Mouse (Mus musculus) heart, adult 2 months (tissue): ENCODE data around the gene Pde6h. TPM values are rescaled to one million over a fixed set of nuclear protein-coding genes. Genes with fewer than 3 reads are reported as not detected.
A peak's percentile ranks its signal among the peaks of the same experiment; 100 is the strongest.

Experiments
- DNase-seq, 2 experiments: peaks; one replicate each; pipeline ENCODE4 v3.0.0; 2021
- H3K27ac ChIP-seq: fragments of 200-600 bp; 2 replicates; pipeline ENCODE4 v1.8.1; 2022
- H3K27me3 ChIP-seq: fragments of 200-500 bp; 2 replicates; pipeline ENCODE4 v1.6.1; 2012; ENCODE audit warnings: mild to moderate bottlenecking, low read length, inconsistent platforms, mixed read lengths; ENCODE audit not compliant: control insufficient read depth, insufficient read depth
- H3K36me3 ChIP-seq: fragments of 200-500 bp; 2 replicates; pipeline ENCODE4 v1.6.1; 2012; ENCODE audit warnings: low read length, inconsistent platforms; ENCODE audit not compliant: control insufficient read depth, insufficient read depth
- H3K4me1 ChIP-seq: fragments of 200-500 bp; 2 replicates; pipeline ENCODE4 v1.6.1; 2011; ENCODE audit warnings: low read length; ENCODE audit not compliant: control insufficient read depth, insufficient read depth
- H3K4me3 ChIP-seq: fragments of 200-600 bp; 2 replicates; pipeline ENCODE4 v1.8.1; 2022
- H3K79me2 ChIP-seq: fragments of 200-500 bp; replicated peaks from 2 replicates; pipeline ENCODE4 v1.6.1; 2012; ENCODE audit warnings: mild to moderate bottlenecking, inconsistent platforms, low read length, moderate library complexity, mixed read lengths; ENCODE audit not compliant: control insufficient read depth, insufficient read depth
- H3K9ac ChIP-seq: fragments of 200-500 bp; 2 replicates; pipeline ENCODE4 v1.6.1; 2012; ENCODE audit warnings: low read depth, mild to moderate bottlenecking, control low read depth, inconsistent platforms, low read length, mixed read lengths
- CTCF ChIP-seq: fragments of 200-600 bp; IDR thresholded peaks from 2 replicates; pipeline ENCODE4 v1.8.1; 2022; ENCODE audit warnings: antibody characterized with exemption, mild to moderate bottlenecking, moderate library complexity
- EP300 ChIP-seq: fragments of 200-500 bp; IDR thresholded peaks from 2 replicates; pipeline ENCODE4 v1.6.1; 2011; ENCODE audit warnings: low read depth, low read length, control low read depth; ENCODE audit not compliant: insufficient read depth
- POLR2A ChIP-seq: fragments of 200-500 bp; IDR thresholded peaks from 2 replicates; pipeline ENCODE4 v1.6.1; 2011; ENCODE audit warnings: mild to moderate bottlenecking, low read depth, low read length, control low read depth; ENCODE audit not compliant: insufficient read depth
- WGBS: fragments of 180-500 bp; shearing (Covaris S2); methylation state at CpG from one replicate; pipeline ENCODE4 v1.1.7; 2018; 5-methylcytosine and 5-hydroxymethylcytosine counted together
- intact Hi-C: fragments of 180-260 bp; cut with DNase I; formaldehyde crosslinking; loops from one replicate; pipeline ENCODE4 v1.15.1; 2025
- polyA plus RNA-seq: library from polyadenylated mRNA; depleted of rRNA; stranded (reverse); fragments of >200 nt; gene quantifications from 2 replicates; pipeline ENCODE4 v1.2.3, GENCODE M21; 2012
- total RNA-seq, 2 experiments: library from RNA; stranded (reverse); gene quantifications; 2 replicates each; pipeline ENCODE4 v1.2.3; 2021

Pde6h gene
- total and polyA plus RNA-seq, 3 experiments: 0.04 to 0.30 TPM; not detected in 1

DNA sequence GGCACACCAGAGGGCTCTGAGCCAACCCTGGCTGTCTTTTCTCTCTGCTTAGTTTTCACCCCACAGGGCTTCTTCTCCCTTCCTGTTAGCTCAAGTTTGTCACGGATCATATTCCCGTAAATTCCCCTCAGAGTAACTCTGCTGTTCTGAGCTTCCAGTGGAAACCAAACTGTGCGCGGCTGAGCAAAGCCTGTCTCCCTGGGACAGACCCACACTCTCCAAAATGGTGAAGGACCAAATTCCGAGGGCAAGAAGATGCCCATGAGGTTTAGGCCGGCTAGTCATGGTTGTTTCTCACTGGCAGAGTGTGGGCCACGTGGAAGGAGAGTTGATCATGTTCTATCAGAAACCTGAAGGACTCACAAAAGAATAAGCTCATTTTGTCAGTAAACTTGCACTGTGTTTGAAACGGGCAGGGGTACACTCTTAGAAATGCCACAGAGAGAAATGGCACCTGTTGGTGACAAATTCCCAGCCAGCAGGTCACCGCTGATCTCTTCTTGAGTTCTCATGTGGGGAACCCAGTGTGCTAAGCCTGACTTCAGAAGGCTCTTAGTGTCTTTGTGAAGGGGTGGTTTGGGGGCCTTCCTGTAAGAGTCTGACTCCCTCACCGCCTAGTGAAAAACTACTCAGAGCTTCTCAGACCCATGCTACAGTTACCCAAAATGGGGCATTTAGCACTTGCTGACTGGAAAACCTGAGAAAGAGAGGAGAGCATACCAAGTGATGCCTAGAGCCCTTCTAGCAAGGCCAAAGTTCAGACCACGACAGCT, 16.7 kb downstream of the Pde6h start:
- H3K9ac ChIP-seq: peak overlapping the region; percentile 62

DNA sequence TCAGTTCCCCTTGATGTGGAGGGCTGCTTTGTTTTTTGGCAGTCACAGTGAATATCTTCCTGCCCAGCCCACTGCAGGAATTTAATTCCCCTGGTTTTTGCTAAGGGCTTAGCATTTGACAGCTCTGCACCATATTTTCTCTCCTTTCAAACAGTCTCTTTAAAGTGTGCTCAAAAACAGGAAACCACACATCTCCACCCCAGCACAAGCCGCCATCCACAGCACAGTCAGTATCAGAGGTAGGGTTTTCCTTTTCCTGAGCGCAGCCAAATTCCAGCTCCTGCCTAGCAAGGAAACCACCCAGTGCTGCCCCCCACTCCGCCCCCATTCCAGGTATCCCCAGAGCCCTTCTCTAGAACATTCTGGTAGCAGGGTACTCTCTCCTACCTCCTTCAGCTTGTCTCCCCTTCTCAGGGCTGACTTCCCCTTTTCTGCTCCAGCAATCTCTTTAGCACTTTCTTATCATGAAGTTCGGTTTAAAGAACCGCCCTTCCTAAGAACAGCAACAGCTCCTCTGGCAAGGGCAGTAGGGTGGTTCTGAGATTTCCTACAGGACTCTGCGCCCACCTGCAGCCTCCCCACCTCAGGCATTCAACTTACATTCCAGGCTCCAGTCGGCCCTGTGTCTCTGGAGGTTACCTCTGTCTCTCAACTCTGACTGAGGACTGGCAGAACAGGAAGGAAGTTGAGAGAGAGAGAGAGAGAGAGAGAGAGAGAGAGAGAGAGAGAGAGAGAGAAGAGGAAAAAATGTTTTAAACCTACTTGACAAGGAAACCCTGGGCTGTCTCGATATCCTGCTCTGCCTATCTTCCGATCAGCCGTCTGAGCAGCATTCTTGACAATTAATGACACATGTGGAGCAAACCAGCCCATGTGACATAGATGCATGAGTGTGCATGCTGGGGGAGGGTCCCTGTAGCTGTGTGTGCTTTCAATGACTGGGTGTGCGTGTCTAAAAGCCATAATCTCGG, 17.7 kb downstream of the Pde6h start, which contains the start of gene Arhgdib:
TSS of gene Arhgdib (minus strand) at position 849 of the 971 bp plus-strand sequence.
- peaks cover 10% of the 10 kb centered on the region for H3K4me1 ChIP-seq
- TF ChIP-seq EP300 (peak; percentile 55; the same call in 1 of the 2 replicates), POLR2A (peak; percentile 53), CTCF (no peak)
- H3K27me3 ChIP-seq: no peaks in the 10 kb centered on the region
- peak within 1 kb of the TSS; percentile 85 for H3K27ac ChIP-seq
- no peaks in the 10 kb centered on the region; the same call in 1 of the 2 replicates for H3K36me3 ChIP-seq
- WGBS: 23% methylated on average over 12 of the region's 12 CpGs
- H3K79me2 ChIP-seq: no peaks in the 10 kb centered on the region
- H3K9ac ChIP-seq: peak within 1 kb of the TSS; percentile 62
- intact Hi-C loops: no loop called here
- DNase-seq: peak; percentile 64 to 71
- H3K4me3 ChIP-seq: peak within 1 kb of the TSS; percentile 28

More for the DNA sequence above, 16.7 kb downstream of the Pde6h start:
- H3K36me3 ChIP-seq: no peaks in the 10 kb centered on the region; the same call in 1 of the 2 replicates
- intact Hi-C loops: no loop called here
- WGBS: 64% methylated on average over 11 of the region's 11 CpGs
- H3K4me3 ChIP-seq: peak overlapping the region; percentile 28; the same call in 1 of the 2 replicates
- no peaks in the 10 kb centered on the region for H3K27me3 ChIP-seq
- peaks cover 10% of the 10 kb centered on the region for H3K4me1 ChIP-seq
- H3K79me2 ChIP-seq: no peaks in the 10 kb centered on the region
- peak overlapping the region; percentile 85 for H3K27ac ChIP-seq
- peak; percentile 45 to 48 for DNase-seq
- TF ChIP-seq POLR2A (no peak), EP300 (no peak), CTCF (no peak)

DNA sequence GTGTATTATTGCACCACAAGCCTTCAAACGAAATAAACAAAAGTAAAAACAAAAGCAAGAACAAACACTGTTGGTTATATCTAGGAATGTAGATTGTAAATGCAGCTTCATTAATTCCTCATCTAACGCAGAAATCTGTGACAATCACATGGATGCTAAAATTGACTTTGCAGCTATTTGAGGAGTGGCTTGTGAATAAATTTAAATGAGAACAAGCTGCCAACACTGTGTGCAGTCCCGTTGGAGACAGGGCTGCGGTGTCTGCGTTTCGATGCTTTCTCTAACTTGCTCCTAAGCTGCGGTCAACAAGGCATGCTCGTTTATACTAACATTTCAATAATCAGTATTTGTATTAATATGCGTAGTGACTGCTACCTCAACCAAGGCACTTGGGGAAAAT, 18.6 kb downstream of the Pde6h start:
- intact Hi-C loops: no loop called here
- Histone ChIP-seq H3K4me3 (no peak overlapping the region), H3K9ac (no peak overlapping the region), H3K79me2 (no peaks in the 10 kb centered on the region), H3K4me1 (peaks cover 10% of the 10 kb centered on the region), H3K36me3 (no peaks in the 10 kb centered on the region; the same call in 1 of the 2 replicates), H3K27me3 (no peaks in the 10 kb centered on the region), H3K27ac (no peak overlapping the region; the same call in 1 of the 2 replicates)
- DNase-seq: no peak
- 70% methylated on average over 9 of the region's 9 CpGs for WGBS
- TF ChIP-seq EP300 (no peak), POLR2A (no peak), CTCF (no peak)

DNA sequence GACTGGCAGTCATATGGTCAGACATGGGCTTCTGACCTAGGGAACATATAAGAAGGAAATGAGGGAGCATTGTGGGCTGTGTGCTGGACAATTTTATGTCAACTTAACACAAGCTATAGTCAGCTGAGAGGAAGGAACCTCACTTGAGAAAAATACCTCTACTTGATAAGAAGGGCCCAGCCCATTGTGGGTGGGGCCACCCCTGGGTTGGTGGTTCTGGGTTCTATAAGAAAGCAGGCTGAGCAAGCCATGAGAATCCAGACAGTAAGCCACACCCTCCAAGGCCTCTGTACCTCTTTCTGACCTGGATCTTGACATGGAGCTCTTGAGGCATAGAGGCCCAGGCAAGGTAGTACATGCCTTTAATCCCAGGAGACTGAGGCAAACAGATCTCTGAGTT, 19.8 kb downstream of the Pde6h start:
- no peak overlapping the region for H3K4me3 ChIP-seq
- no peaks in the 10 kb centered on the region for H3K27me3 ChIP-seq
- TF ChIP-seq POLR2A: no peak
- no peak for TF ChIP-seq CTCF
- no peak for TF ChIP-seq EP300
- H3K36me3 ChIP-seq: no peaks in the 10 kb centered on the region
- no peak overlapping the region for H3K9ac ChIP-seq
- no peaks in the 10 kb centered on the region for H3K79me2 ChIP-seq
- no peak overlapping the region for H3K27ac ChIP-seq
- intact Hi-C loops: no loop called here
- no peak for DNase-seq
- peaks cover 8% of the 10 kb centered on the region for H3K4me1 ChIP-seq

DNA sequence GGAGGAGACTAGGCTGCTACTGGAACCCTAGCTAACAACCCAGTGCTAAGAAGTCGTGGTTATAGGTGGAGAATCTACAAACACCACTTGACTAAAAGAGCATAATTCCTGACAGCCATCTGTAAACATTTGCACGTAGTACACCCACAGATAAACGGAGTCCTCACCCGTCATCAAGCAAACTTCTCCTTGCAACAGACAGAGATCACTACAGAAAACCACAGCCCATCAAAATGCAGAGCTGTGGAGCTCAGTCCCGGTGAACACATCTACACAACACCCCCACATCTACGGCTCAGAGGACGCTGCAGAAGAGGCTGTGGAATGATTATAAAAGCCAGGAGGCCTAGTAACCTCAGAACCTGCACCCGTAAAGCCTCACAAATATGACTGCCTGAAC, 20.9 kb downstream of the Pde6h start:
- WGBS: 87% methylated on average over 8 of the region's 8 CpGs
- Histone ChIP-seq H3K27me3 (no peaks in the 10 kb centered on the region), H3K9ac (no peak overlapping the region), H3K36me3 (no peaks in the 10 kb centered on the region), H3K79me2 (no peaks in the 10 kb centered on the region), H3K4me1 (peaks cover 8% of the 10 kb centered on the region), H3K4me3 (no peak overlapping the region), H3K27ac (no peak overlapping the region)
- DNase-seq: no peak
- intact Hi-C loops: no loop called here
- TF ChIP-seq CTCF (no peak), EP300 (no peak), POLR2A (no peak)

DNA sequence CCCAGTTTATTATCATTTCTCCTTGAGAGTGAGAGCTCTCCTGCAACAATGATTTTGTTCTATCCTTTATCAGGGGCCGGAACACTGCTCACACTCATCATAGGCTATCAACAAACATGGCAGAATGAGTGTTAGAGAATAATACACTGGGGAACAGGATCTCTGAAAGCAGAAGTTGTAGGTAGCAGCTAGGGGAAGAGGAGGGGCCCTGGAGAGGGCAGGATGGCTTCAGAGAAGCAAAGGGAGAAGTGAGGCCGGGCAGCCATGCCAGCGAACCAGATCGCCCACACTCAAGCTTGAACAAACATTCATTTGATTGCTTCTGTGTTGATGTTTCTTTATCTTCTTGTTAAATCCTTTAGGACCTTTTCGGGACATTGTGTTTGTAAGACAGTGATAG, 22.6 kb downstream of the Pde6h start:
- Histone ChIP-seq H3K9ac (no peak overlapping the region), H3K4me1 (peaks cover 2% of the 10 kb centered on the region), H3K4me3 (no peak overlapping the region), H3K79me2 (no peaks in the 10 kb centered on the region), H3K27me3 (no peaks in the 10 kb centered on the region), H3K27ac (no peak overlapping the region), H3K36me3 (no peaks in the 10 kb centered on the region)
- TF ChIP-seq EP300 (no peak), CTCF (no peak), POLR2A (no peak)
- intact Hi-C loops: no loop called here
- peak in 1 of 2 experiments; percentile 35 for DNase-seq
- WGBS: 68% methylated on average over 5 of the region's 5 CpGs
